Mouse (Mus musculus) induced T-regulatory cell, adult 2 months (primary cell): ENCODE data around the gene Rab28.

ENCODE experiments used
- DNase-seq: peaks from one replicate; pipeline ENCODE4 v3.0.0-alpha.2; 2012; ENCODE audit warnings: low read depth

Rab28 gene

DNA sequence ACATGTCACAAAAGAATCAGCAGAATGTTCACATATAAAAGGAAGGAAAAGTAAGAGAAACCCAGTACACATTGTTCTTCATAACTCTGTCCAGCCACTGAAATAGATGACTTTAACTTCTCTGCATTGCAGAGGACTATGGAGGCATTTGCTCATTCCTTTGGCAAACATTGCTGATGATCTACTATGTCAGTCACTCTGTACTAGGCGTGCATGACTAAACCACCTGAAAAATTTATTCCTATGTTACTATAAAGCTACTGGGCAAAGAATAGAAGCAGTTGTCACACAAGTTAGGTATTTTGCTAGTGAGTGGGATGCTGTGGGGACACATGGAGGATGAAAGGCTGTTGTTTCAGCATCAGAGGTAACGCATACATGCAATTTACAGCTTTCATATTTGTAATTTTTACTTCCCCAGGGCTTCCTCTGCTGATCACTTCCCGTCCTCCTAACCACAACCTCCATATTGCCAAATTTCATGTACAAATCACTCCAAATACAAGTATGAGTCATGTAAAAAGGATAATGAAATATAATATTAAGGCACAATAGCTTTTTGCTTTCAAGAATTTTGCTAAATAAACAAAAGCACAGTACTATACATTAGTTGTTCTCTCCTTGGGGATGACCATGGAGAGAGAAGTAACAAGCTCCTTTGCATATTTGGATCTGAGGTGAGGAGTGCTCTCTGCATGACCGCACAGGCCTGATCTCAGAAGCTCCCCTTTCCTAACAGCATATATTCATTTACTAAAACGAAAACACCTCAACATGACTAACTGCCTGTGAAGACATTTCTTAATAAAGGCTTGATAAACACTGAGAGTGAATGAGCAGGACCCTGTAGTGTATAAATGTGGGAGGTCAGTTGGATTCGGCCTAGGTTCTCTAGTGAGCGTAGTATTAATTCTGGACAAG lies 80.5 kb downstream of the Rab28 start:
- DNase-seq = no peak

DNA sequence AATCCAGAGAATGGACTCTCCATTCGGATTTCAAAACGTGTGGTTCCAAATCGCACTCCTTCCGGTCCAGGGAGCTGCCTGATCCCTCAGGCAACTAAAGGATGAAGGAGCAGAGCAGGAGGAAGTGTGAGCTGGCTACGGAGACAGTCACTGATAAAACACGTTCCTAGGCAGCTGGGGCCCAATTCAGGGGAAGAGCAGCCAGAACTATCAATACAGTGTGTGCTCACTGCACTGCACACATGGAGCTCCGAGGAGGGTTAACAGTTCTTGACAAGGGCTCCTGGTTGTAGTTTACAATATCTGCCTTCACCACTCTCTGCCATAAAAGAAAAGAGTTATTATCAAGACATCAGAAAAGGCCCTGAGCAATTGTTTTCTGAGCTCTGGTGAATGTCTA lies 82.4 kb downstream of the Rab28 start:
- no peak for DNase-seq

DNA sequence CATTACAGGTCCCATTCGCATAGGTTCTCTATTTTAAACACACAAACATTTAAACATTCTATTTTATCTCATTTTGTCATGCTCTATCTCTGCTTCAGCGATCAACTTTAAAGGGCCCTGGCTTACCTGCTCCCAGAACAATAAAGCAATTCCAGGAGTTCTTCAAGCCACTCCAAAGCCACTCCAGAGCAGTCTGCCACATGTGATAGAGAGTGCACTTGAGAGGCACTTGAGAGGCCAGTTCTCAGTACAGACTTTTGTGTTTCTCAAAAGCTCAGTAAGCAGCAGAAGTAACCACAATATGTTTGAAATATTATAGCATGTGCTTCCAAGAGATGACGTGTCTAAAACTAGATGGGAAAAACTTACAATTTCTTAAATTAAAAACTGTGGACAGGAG lies 86.2 kb downstream of the Rab28 start:
- DNase-seq = no peak

DNA sequence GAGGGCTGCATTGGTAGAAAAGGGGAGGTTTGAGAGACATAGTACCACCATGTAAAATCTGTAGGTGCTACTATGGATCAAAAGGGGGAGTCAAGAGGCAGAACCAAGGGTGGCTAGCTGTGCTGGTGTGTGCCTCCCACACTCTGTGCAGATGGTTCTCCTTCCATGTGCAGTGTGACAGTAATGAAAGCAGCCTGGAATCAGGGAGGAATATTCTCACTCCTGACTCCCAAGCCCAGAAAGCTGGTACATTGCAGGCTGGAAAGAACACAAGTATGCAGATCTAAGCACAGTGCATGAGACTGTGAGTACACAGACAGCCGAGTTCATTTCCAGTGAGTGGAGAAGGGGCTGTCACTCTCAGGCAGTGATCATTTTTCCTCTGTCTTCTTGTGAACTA lies 89.0 kb downstream of the Rab28 start:
- no peak for DNase-seq

DNA sequence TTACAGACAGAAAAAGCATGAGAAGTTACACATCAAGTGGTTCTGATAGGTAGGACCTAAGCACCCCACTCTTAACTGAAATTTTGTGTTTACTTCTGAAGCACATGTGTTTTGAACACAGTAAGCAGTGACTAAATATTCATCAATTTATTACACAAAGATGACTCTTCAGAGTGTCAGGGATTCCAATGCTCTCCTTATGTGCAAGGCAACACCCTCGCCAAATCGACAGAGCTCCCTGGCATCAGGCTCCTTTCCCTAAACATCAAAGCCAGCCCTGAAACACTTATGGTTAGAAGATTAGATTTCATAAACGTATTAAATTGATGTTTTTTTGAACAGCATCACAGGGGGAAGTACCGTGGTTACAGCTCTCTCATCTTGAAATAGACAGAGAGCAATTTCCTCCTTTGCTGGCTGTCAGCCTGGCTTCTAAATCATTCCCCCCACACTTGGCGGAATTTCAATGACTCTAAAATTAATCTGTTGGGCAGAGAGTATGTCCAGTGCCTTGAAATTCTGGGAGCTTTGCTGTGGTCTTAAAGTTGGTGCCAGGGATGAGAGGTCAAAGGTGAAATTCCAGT lies 97.4 kb downstream of the Rab28 start:
- DNase-seq = no peak

DNA sequence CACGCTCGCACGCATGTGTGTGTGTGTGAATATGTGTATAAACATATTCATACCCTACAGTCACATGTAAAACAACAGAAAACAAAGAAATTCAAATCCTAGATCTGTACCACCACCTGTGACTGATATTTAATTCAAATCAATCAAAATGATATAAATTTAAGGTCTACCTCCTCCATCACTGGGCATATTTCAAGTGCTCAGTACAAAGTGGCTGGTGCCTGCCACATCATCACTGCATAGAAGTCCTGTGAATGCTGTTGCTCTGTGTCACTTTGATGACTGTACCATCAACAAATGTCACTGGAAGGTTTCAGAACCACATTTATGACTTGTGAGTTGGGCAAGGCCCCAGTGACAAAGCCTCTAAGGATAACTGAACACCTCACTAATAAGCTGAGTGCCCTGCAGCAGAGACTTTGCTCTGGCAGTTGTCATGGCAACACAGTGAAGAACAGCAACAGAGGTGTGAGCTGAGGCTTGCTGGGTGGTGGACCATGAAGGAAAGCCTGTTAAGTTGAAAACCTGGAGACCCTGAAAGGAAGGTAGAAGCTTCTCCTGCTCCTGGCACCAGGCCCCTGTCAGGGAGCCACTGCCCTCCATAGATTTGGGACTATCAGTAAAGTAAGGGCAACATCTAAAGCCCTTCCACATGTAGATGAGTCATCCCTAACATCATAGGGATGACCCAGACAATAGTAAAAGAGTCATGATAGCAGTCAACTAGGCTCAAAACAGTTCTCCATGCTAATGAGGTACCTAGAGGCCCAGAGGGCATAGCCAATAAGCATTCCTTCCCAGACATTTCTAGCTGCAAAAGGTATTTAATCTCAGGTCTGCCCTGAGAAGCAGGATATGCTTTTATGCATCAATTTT lies 111.5 kb downstream of the Rab28 start:
- no peak for DNase-seq

DNA sequence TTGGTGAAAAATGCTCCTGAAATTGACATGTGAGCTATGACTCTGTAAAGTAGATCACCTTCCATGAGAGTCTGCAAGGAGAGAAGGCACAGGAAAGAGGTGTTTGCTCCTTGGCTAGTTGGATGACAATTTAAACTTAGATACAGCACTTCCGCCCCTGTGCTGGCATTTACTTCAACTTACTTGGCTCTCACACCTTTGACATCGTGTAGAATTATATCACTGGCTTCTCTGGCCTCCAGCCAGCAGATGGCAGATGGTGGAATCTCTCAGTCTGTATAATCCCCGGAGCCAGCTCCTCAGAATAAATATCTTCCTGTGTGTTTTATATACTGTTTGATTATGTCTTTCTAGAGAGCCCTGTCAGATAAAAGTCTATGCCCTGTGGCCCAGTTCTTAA lies 112.8 kb downstream of the Rab28 start:
- DNase-seq = no peak

DNA sequence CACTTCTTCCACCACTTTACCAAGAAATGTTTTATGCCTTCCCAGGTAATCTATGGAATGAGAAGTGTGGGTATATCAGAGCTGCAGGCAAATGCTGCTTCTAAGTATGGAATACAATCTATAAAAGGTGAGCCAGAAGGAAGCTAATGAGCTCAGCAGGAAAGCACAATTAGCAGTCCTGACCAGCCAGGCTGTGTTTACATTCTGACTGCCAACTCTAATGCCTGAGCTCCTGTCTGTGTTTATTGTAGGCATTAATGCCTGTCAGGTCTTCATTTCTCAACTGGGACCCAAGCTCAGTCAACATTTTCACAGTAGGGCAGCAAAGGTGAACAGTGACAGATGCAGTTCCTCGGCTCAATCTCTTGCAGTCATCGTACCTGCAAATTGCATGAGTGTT lies 129.9 kb downstream of the Rab28 start:
- no peak for DNase-seq
